Mouse (Mus musculus) hindbrain, embryonic 14.5 days (tissue): ENCODE data around the gene Lix1l. TPM values are rescaled to one million over a fixed set of nuclear protein-coding genes. Genes with fewer than 3 reads are reported as not detected.
A peak's percentile ranks its signal among the peaks of the same experiment; 100 is the strongest.

Experiments used
- ATAC-seq: fragments of 200-750 bp; cut with Nextera tagmentation; 2 replicates; pipeline ENCODE4 v1.8.0; 2017; ENCODE audit warnings: moderate number of reproducible peaks, mild to moderate bottlenecking, moderate TSS enrichment, moderate library complexity; ENCODE audit not compliant: low FRiP score
- DNase-seq: peaks from one replicate; pipeline ENCODE4 v3.0.0-alpha.2; 2015; ENCODE audit warnings: low spot score
- H3K27ac ChIP-seq: fragments of 300-500 bp; sonication (generic); 2 replicates; pipeline ENCODE4 v1.5.1; 2014; ENCODE audit warnings: mild to moderate bottlenecking, moderate library complexity
- H3K27me3 ChIP-seq: fragments of 300-500 bp; sonication (generic); 2 replicates; pipeline ENCODE4 v1.6.1; 2014; ENCODE audit warnings: mild to moderate bottlenecking, low read length, mixed read lengths; ENCODE audit not compliant: control insufficient read depth, insufficient read depth
- H3K36me3 ChIP-seq: fragments of 300-500 bp; sonication (generic); replicated peaks from 2 replicates; pipeline ENCODE4 v1.6.1; 2014; ENCODE audit not compliant: control insufficient read depth, insufficient read depth
- H3K4me1 ChIP-seq: fragments of 300-500 bp; sonication (generic); replicated peaks from 2 replicates; pipeline ENCODE4 v1.6.1; 2014; ENCODE audit warnings: antibody characterized with exemption, low read length, mixed read lengths; ENCODE audit not compliant: control insufficient read depth, insufficient read depth
- H3K4me2 ChIP-seq: fragments of 300-500 bp; sonication (generic); replicated peaks from 2 replicates; pipeline ENCODE4 v1.6.1; 2014; ENCODE audit warnings: mild to moderate bottlenecking, moderate library complexity
- H3K4me3 ChIP-seq: fragments of 300-500 bp; sonication (generic); replicated peaks from 2 replicates; pipeline ENCODE4 v1.5.1; 2014; ENCODE audit warnings: mild to moderate bottlenecking, low read length
- H3K9ac ChIP-seq: fragments of 300-500 bp; sonication (generic); 2 replicates; pipeline ENCODE4 v1.6.1; 2014
- H3K9me3 ChIP-seq: fragments of 300-500 bp; sonication (generic); 2 replicates; pipeline ENCODE4 v1.6.1; 2016; ENCODE audit warnings: low read length; ENCODE audit not compliant: control insufficient read depth
- WGBS: fragments of 180-500 bp; shearing (Covaris S2); extraction: QIAGEN DNeasy Blood & Tissue Kit; methylation state at CpG from one replicate; pipeline ENCODE4 v1.1.7; 2014; 5-methylcytosine and 5-hydroxymethylcytosine counted together
- polyA plus RNA-seq: library from polyadenylated mRNA; unstranded; fragments of >200 nt; fragmentation: Nextera tagmentation; extraction: Ambion mirVana; gene quantifications from 2 replicates; pipeline ENCODE4 v1.2.1, GENCODE M21; 2014

Gene Lix1l
- polyA plus RNA-seq, 1 experiment from 2014 or later = 6.1 TPM

DNA sequence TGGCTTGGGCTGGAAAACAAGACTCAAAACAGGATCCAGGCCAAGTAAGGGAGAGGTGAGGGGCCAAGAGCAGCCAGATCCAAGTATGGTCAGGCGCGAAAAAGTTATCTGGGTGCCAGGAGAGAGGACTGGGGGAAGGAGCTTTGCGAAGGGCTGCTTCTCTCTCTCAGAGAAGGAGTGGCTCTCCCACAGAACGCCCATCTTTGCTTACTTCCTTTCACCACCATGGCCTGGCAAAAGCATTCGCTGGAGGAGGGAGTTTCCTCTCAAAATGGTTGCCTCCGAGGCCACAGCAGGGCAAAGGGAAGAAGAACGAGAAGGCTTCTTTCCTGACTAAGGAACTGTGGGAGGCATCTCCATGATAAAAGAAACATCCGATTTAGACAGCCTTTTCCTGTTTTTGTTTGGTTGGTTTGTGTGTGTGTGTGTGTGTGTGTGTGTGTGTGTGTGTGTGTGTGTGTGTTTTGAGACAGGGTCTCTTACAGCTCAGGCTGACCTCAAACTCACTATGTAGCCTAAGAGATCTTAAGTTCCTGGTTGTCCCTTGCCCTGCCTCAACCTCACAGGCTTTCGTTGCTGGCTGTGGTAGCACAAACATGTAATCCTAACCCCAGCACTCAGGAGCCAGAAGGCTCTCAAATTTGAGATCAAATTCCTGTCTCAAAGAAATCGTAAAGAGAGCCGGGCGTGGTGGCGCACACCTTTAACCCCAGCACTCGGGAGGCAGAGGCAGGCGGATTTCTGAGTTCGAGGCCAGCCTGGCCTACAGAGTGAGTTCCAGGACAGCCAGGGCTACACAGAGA is 28.9 kb upstream of the Lix1l start:
- Histone ChIP-seq H3K27ac (no peak overlapping the region), H3K4me1 (peaks cover 2% of the 10 kb centered on the region; the same call in 1 of the 2 replicates), H3K9ac (no peak overlapping the region), H3K4me3 (no peak overlapping the region), H3K27me3 (no peaks in the 10 kb centered on the region), H3K4me2 (no peak overlapping the region), H3K36me3 (no peaks in the 10 kb centered on the region), H3K9me3 (no peaks in the 10 kb centered on the region)
- DNase-seq = no peak
- ATAC-seq = no peak
- WGBS = 83% methylated on average over 15 of the region's 16 CpGs

- DNase-seq = no peak
- no peaks in the 10 kb centered on the region for H3K9me3 ChIP-seq
- H3K27ac ChIP-seq = no peak overlapping the region
- no peaks in the 10 kb centered on the region for H3K27me3 ChIP-seq
- no peak overlapping the region for H3K4me2 ChIP-seq
- WGBS = 84% methylated on average over 18 of the region's 19 CpGs
- H3K4me1 ChIP-seq = peaks cover 5% of the 10 kb centered on the region; the same call in 1 of the 2 replicates
- H3K9ac ChIP-seq = no peak overlapping the region
- H3K4me3 ChIP-seq = no peak overlapping the region
- 0 out of 2 replicates have a peak, but pooled peaks cover under 1% of the 10 kb centered on the region for H3K36me3 ChIP-seq
- ATAC-seq = no peak
Measured at GRCm38 (mm10) chr3:96573611-96574511, 27.1 kb upstream of the Lix1l start.

DNA sequence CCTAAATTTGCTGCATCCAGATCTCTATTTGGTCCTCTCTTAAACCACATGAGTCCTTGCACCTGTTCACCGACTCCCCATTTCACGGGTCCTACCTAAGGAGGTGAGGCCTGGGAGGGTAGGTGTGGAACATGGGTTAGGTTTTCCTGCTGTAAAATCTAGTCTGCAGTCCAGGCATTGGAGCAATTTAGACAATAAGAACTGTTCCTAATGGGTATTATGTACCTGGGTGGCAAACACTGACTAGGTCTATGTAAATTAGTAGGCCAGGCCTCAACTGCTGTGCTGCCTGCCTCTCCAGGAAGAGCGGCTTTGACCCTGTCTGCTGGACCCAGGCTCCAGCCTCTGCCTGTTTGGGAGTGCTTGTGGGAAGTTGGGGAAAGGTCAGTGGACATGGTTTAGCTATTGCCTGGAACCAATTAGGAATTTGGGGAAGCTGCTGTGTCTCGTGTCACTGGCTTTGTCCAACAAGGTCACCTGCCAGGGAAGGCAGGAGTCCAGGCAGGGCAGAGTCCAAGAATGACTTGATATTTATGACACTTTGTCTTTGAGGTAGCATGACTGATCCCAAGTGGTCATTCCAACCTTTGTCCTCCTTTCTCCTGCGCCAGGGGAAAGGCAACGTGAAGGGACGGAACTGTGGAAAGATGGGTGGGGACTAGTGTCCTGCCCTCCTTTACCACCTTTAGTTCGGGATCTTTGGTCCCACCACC is 25.5 kb upstream of the Lix1l start:
- ATAC-seq = no peak
- H3K4me1 ChIP-seq = peaks cover 7% of the 10 kb centered on the region; the same call in 1 of the 2 replicates
- 0 out of 2 replicates have a peak, but pooled peaks cover 4% of the 10 kb centered on the region for H3K36me3 ChIP-seq
- 83% methylated on average over 8 of the region's 8 CpGs for WGBS
- H3K27me3 ChIP-seq = no peaks in the 10 kb centered on the region
- no peak overlapping the region for H3K9ac ChIP-seq
- H3K4me2 ChIP-seq = no peak overlapping the region
- no peak overlapping the region for H3K27ac ChIP-seq
- no peaks in the 10 kb centered on the region for H3K9me3 ChIP-seq
- no peak overlapping the region for H3K4me3 ChIP-seq
- DNase-seq = no peak

- no peak for ATAC-seq
- Histone ChIP-seq H3K4me1 (peaks cover 14% of the 10 kb centered on the region; the same call in 1 of the 2 replicates), H3K9me3 (no peaks in the 10 kb centered on the region), H3K36me3 (0 out of 2 replicates have a peak, but pooled peaks cover 4% of the 10 kb centered on the region), H3K27ac (peak overlapping the region; percentile 64), H3K4me2 (peak overlapping the region; percentile 47), H3K4me3 (peak overlapping the region; percentile 6; the same call in 1 of the 2 replicates), H3K27me3 (no peaks in the 10 kb centered on the region), H3K9ac (no peak overlapping the region)
- no peak for DNase-seq
- WGBS = 59% methylated on average over 14 of the region's 14 CpGs
Measured at GRCm38 (mm10) chr3:96576005-96576658, 24.8 kb upstream of the Lix1l start.

- Histone ChIP-seq H3K27ac (peak within 1 kb of the TSS; percentile 64), H3K9ac (no peak within 1 kb of the TSS), H3K27me3 (0 out of 2 replicates have a peak, but pooled peaks cover 2% of the 10 kb centered on the region), H3K36me3 (0 out of 2 replicates have a peak, but pooled peaks cover 4% of the 10 kb centered on the region), H3K4me3 (peak within 1 kb of the TSS; percentile 6; the same call in 1 of the 2 replicates), H3K4me2 (peak within 1 kb of the TSS; percentile 47), H3K4me1 (peaks cover 14% of the 10 kb centered on the region; the same call in 1 of the 2 replicates), H3K9me3 (no peaks in the 10 kb centered on the region)
- WGBS = 26% methylated on average over 17 of the region's 17 CpGs
- DNase-seq (peak; percentile 81), ATAC-seq (peak; percentile 85)
Measured at GRCm38 (mm10) chr3:96576690-96577541, 24.0 kb upstream of the Lix1l start, which contains the start of gene Gm16253. Gene Gm16253, plus strand, starts transcription at chr3:96576984.

DNA sequence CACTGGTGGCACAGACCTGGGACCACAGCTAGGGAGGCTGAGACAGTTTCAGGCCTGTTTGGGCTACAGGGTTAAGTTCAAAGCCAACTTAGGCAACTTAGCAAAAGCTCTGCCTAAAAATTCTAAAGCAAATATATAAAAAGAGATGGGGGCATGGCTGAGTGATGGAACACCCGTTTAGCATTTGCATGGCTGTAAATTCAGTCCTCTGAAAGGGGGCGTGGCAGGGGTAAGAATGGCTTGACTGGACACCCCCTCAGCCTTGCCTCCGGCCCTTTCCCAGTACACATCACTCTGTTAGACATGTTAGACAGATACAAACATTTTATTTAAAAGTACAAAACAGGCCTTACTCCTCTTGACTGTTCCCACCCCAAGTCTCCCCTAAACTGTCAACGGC is 23.4 kb upstream of the Lix1l start:
- 0 out of 2 replicates have a peak, but pooled peaks cover 2% of the 10 kb centered on the region for H3K27me3 ChIP-seq
- no peak overlapping the region for H3K4me3 ChIP-seq
- peaks cover 14% of the 10 kb centered on the region; the same call in 1 of the 2 replicates for H3K4me1 ChIP-seq
- H3K9ac ChIP-seq = no peak overlapping the region
- H3K36me3 ChIP-seq = 0 out of 2 replicates have a peak, but pooled peaks cover 4% of the 10 kb centered on the region
- no peaks in the 10 kb centered on the region for H3K9me3 ChIP-seq
- ATAC-seq = no peak
- H3K27ac ChIP-seq = 0 out of 2 replicates have a peak overlapping the region, but pooled peaks have one; percentile 60
- H3K4me2 ChIP-seq = no peak overlapping the region
- WGBS = 76% methylated on average over 4 of the region's 4 CpGs
- no peak for DNase-seq

DNA sequence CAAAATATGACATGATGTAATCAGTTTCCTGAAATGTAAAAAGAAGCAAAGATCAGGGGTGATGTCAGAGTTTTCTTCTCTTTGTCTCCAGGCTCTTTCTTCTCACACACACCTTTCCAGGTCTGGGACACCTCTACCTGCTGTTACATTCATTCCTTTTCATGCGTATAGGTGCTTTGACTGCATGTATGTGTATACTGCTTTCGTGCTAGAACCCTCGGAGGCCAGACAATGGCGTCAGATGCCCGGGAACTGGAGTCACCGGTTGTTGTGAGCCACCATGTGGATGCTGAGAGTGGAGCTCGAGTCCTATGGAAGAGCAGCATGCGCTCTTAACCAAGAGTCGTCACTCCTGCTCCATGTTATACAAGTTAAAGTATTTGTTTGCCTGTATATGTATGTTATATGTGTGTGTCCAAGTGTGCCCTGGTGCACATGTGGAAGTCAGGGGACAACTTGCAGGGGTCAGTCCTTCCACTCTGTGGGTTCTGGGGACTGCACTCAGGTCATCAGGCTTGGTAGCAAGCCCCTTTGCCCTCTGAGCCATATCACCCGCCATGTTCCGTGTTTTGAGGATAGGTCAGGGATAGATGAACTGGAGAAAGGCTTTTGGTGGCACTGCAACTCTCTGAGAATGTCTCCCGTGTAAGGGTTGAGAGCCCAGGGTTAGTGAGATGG is 22.2 kb upstream of the Lix1l start:
- H3K27ac ChIP-seq = no peak overlapping the region
- no peak overlapping the region for H3K4me3 ChIP-seq
- 79% methylated on average over 12 of the region's 12 CpGs for WGBS
- 0 out of 2 replicates have a peak, but pooled peaks cover 2% of the 10 kb centered on the region for H3K27me3 ChIP-seq
- H3K4me2 ChIP-seq = no peak overlapping the region
- H3K36me3 ChIP-seq = 0 out of 2 replicates have a peak, but pooled peaks cover 4% of the 10 kb centered on the region
- H3K9ac ChIP-seq = no peak overlapping the region
- H3K9me3 ChIP-seq = no peaks in the 10 kb centered on the region
- ATAC-seq (no peak), DNase-seq (no peak)
- peaks cover 14% of the 10 kb centered on the region; the same call in 1 of the 2 replicates for H3K4me1 ChIP-seq
